Mouse (Mus musculus) liver, embryonic 12.5 days (tissue): Measurements from ENCODE around the gene Fbxo46. TPM values are rescaled to one million over a fixed set of nuclear protein-coding genes. Genes with fewer than 3 reads are reported as not detected.
A peak's percentile ranks its signal among the peaks of the same experiment; 100 is the strongest.

Source experiments
- ATAC-seq: fragments of 200-750 bp; cut with Nextera tagmentation; 2 replicates; pipeline ENCODE4 v1.8.0; 2017; ENCODE audit warnings: moderate number of reproducible peaks, mild to moderate bottlenecking, moderate library complexity
- H3K27ac ChIP-seq: fragments of 300-500 bp; sonication (generic); 2 replicates; pipeline ENCODE4 v1.5.1; 2016; ENCODE audit warnings: mild to moderate bottlenecking
- H3K27me3 ChIP-seq: fragments of 300-500 bp; sonication (generic); replicated peaks from 2 replicates; pipeline ENCODE4 v1.6.1; 2016; ENCODE audit warnings: mild to moderate bottlenecking, moderate library complexity
- H3K36me3 ChIP-seq: fragments of 300-500 bp; sonication (generic); 2 replicates; pipeline ENCODE4 v1.6.1; 2016; ENCODE audit warnings: mild to moderate bottlenecking, moderate library complexity
- H3K4me1 ChIP-seq: fragments of 300-500 bp; sonication (generic); 2 replicates; pipeline ENCODE4 v1.6.1; 2016
- H3K4me2 ChIP-seq: fragments of 300-500 bp; sonication (generic); 2 replicates; pipeline ENCODE4 v1.6.1; 2016; ENCODE audit warnings: mild to moderate bottlenecking, moderate library complexity
- H3K4me3 ChIP-seq: fragments of 300-500 bp; sonication (generic); 2 replicates; pipeline ENCODE4 v1.5.1; 2016; ENCODE audit warnings: mild to moderate bottlenecking, moderate library complexity
- H3K9ac ChIP-seq: fragments of 300-500 bp; sonication (generic); 2 replicates; pipeline ENCODE4 v1.6.1; 2016; ENCODE audit warnings: mild to moderate bottlenecking, moderate library complexity
- H3K9me3 ChIP-seq: fragments of 300-500 bp; sonication (generic); replicated peaks from 2 replicates; pipeline ENCODE4 v1.6.1; 2016; ENCODE audit warnings: mild to moderate bottlenecking, moderate library complexity
- WGBS: fragments of 180-500 bp; shearing (Covaris S2); methylation state at CpG from one replicate; pipeline ENCODE4 v1.1.7; 2016; ENCODE audit not compliant: insufficient replicate concordance; 5-methylcytosine and 5-hydroxymethylcytosine counted together
- polyA plus RNA-seq: library from polyadenylated mRNA; unstranded; fragments of >200 nt; fragmentation: Nextera tagmentation; extraction: Ambion mirVana; gene quantifications from 2 replicates; pipeline ENCODE4 v1.2.1, GENCODE M21; 2016

Gene Fbxo46
- polyA plus RNA-seq, 1 experiment from 2014 or later: 10.1 TPM

DNA sequence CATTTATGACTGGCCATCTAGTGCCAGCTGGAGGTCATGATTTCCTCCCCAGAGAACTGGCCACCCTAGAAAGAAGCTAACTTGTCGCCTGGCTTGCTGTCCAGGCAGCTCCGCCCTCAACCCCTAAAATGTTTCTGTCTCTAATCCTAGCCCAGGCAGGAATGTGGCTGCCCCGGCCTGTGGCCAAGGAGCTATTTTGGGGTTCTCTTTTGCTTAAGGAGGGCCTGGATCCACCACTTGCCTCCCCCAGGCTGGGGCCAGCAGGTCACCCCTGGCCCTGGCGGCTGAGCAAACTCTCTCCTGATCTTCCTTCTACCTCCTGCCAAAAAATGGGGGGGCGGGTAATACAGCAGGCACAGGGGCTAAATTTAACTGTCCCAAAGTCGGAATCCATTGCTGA is 36.6 kb upstream of the Fbxo46 start:
- H3K36me3 ChIP-seq: peaks cover 58% of the 10 kb centered on the region
- WGBS: 67% methylated on average over 6 of the region's 6 CpGs
- H3K9ac ChIP-seq: no peak overlapping the region
- H3K27ac ChIP-seq: no peak overlapping the region
- no peak overlapping the region for H3K4me2 ChIP-seq
- peaks cover 80% of the 10 kb centered on the region for H3K4me1 ChIP-seq
- no peak for ATAC-seq
- H3K4me3 ChIP-seq: no peak overlapping the region
- peaks cover 86% of the 10 kb centered on the region for H3K27me3 ChIP-seq
- H3K9me3 ChIP-seq: no peaks in the 10 kb centered on the region

DNA sequence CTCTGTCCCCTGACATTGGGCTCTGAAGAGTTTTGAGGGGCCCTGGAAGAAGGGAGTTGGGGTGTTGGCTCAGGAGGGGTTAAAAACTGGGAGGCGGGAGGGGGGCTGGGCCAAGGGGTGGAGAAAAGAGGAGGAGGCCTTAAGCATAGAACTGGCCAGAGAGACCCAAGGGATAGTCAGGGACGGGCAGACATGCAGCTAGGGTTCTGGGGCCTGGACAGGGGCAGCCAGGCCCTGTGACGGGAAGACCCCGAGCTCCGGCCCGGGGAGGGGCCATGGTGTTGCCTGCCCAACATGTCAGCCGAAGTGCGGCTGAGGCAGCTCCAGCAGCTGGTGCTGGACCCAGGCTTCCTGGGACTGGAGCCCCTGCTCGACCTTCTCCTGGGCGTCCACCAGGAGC is 36.0 kb upstream of the Fbxo46 start, which contains the start of gene Dmpk:
Gene Dmpk, plus strand, starts transcription at position 149 of the 400 bp plus-strand sequence.
- Histone ChIP-seq H3K9me3 (no peaks in the 10 kb centered on the region), H3K4me3 (0 out of 2 replicates have a peak within 1 kb of the TSS, but pooled peaks have one; percentile 0), H3K4me1 (peaks cover 80% of the 10 kb centered on the region), H3K9ac (no peak within 1 kb of the TSS), H3K4me2 (peak within 1 kb of the TSS; percentile 22; the same call in 1 of the 2 replicates), H3K27me3 (peaks cover 92% of the 10 kb centered on the region), H3K36me3 (peaks cover 52% of the 10 kb centered on the region), H3K27ac (no peak within 1 kb of the TSS)
- ATAC-seq: 0 out of 2 replicates have a peak, but pooled peaks have one; percentile 2
- 59% methylated on average over 10 of the region's 10 CpGs for WGBS

DNA sequence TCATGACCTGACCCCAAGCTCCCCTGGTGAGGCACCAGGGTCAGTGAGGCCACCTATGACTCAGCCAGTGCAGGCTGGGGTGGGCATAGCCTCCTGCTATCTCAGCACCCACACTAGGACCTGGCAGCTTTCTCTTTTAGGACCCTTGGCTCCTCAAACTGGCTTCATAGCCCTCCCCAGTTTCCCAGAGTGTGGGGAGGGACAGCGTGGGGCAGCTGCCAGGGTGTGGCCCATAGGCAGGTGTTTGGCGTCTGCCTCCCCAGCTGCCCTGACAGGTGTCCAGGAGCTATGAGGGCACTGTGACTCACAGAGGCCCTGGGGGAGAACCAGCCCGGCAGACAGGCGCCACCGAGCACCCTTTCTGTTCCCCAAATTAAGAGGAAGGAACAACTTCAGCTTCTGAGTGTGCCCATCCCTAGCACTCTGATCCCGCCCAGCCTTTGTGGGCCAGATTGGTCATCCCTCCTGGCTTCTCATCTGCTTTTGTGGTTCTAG is 35.3 kb upstream of the Fbxo46 start:
- peaks cover 45% of the 10 kb centered on the region for H3K36me3 ChIP-seq
- H3K27me3 ChIP-seq: peaks cover 93% of the 10 kb centered on the region
- ATAC-seq: no peak

DNA sequence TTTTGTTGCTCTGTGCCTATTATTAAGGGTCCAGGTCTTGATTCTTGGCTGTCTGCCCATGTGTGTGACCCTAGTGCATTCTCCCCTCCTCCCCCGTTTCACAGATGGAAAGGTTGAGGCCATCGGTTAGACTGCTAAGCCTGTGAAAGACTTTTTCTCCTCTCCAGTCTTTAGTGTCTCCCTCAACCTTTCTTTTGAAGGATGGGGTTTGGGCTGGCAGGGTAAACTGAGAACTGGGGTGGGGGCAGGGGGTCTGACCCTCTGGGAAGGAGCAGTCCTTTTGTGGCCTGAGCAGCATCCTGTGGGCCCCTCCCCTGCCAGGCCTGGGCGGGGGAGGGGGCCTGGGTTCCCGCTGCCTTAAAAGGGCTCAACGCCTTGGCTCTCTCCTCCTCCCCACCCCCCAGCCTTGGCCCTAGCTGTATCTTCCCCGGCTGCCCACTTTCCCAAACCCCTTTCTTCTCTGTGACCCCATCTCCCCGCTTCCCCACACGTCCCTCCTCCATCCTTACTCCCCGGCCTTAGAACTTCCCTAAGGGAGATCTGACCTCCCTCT is 34.7 kb upstream of the Fbxo46 start:
- H3K4me1 ChIP-seq: peaks cover 72% of the 10 kb centered on the region
- no peaks in the 10 kb centered on the region for H3K9me3 ChIP-seq
- H3K36me3 ChIP-seq: peaks cover 39% of the 10 kb centered on the region
- no peak overlapping the region for H3K4me3 ChIP-seq
- H3K4me2 ChIP-seq: peak overlapping the region; percentile 69
- ATAC-seq: no peak
- WGBS: 21% methylated on average over 9 of the region's 9 CpGs
- no peak overlapping the region for H3K9ac ChIP-seq
- H3K27ac ChIP-seq: no peak overlapping the region
- H3K27me3 ChIP-seq: peaks cover 93% of the 10 kb centered on the region

More for the DNA sequence above, 35.3 kb upstream of the Fbxo46 start:
- 47% methylated on average over 6 of the region's 6 CpGs for WGBS
- Histone ChIP-seq H3K9ac (no peak overlapping the region), H3K27ac (no peak overlapping the region), H3K4me1 (peaks cover 75% of the 10 kb centered on the region), H3K4me2 (no peak overlapping the region), H3K9me3 (no peaks in the 10 kb centered on the region), H3K4me3 (0 out of 2 replicates have a peak overlapping the region, but pooled peaks have one; percentile 0)

DNA sequence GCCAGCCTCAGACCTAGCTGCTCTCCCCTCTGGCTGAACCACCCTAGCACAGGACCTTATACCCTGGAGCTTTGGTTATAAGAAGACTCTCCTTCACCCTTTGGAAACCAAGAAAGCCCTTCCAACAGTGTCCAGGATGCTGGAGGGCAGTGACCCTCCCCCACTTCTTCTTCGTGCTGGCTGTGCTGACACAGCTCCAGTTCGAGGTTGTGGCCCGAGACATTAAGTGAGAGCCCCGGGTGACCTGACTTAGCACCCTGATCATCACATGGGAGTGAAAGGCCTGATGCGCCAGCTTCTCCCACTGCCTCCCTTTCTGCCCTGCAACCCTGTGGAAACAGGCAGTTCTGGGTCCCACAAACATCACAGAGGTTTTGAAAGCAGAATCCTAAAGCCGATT is 34.2 kb upstream of the Fbxo46 start:
- peak overlapping the region; percentile 33 for H3K4me3 ChIP-seq
- ATAC-seq: no peak
- 0 out of 2 replicates have a peak overlapping the region, but pooled peaks have one; percentile 43 for H3K27ac ChIP-seq
- peaks cover 34% of the 10 kb centered on the region for H3K36me3 ChIP-seq
- no peaks in the 10 kb centered on the region for H3K9me3 ChIP-seq
- no peak overlapping the region for H3K9ac ChIP-seq
- H3K4me2 ChIP-seq: peak overlapping the region; percentile 69
- peaks cover 72% of the 10 kb centered on the region for H3K4me1 ChIP-seq
- H3K27me3 ChIP-seq: peaks cover 93% of the 10 kb centered on the region
- WGBS: 11% methylated on average over 6 of the region's 6 CpGs

DNA sequence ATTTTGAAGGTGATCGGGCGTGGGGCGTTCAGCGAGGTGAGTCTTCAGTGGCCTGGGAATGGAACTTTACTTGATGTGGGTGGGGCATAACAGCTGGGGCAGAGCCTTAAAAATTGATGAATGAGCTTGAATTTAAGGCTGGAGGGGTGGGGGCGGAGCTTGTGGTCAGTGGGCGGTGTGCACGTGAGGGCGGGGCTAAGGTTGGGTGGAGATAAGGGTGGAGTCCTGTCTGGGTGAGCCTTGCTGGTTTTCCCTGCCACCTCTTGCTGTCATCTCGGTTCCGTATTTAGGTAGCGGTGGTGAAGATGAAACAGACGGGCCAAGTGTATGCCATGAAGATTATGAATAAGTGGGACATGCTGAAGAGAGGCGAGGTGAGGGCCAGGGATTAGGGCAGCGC is 33.6 kb upstream of the Fbxo46 start:
- H3K27me3 ChIP-seq: peaks cover 93% of the 10 kb centered on the region

DNA sequence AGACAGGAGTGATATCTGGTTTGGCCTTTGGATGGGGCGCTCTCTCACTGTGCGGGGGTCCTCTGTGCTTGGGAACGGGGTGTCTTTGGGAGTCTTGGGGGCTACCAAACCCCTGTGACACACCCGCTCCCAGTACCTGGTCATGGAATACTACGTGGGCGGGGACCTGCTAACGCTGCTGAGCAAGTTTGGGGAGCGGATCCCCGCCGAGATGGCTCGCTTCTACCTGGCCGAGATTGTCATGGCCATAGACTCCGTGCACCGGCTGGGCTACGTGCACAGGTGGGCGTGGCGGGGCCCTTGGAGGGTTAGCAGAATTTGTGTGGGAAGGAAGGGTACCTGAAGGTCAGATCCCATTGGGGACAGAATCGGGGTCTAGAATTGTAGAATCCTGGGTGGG is 32.9 kb upstream of the Fbxo46 start:
- Histone ChIP-seq H3K4me1 (peaks cover 71% of the 10 kb centered on the region), H3K4me3 (no peak overlapping the region), H3K27me3 (peaks cover 93% of the 10 kb centered on the region), H3K9ac (no peak overlapping the region), H3K36me3 (peaks cover 21% of the 10 kb centered on the region), H3K9me3 (no peaks in the 10 kb centered on the region), H3K4me2 (peak overlapping the region; percentile 69), H3K27ac (no peak overlapping the region)
- WGBS: 55% methylated on average over 18 of the region's 18 CpGs
- no peak for ATAC-seq

More for the DNA sequence above, 33.6 kb upstream of the Fbxo46 start:
- Histone ChIP-seq H3K4me3 (peak overlapping the region; percentile 33), H3K4me1 (peaks cover 72% of the 10 kb centered on the region), H3K9me3 (no peaks in the 10 kb centered on the region), H3K36me3 (peaks cover 28% of the 10 kb centered on the region), H3K27ac (0 out of 2 replicates have a peak overlapping the region, but pooled peaks have one; percentile 43), H3K9ac (0 out of 2 replicates have a peak overlapping the region, but pooled peaks have one; percentile 27), H3K4me2 (peak overlapping the region; percentile 69)
- ATAC-seq: peak; percentile 75
- 4% methylated on average over 14 of the region's 14 CpGs for WGBS

DNA sequence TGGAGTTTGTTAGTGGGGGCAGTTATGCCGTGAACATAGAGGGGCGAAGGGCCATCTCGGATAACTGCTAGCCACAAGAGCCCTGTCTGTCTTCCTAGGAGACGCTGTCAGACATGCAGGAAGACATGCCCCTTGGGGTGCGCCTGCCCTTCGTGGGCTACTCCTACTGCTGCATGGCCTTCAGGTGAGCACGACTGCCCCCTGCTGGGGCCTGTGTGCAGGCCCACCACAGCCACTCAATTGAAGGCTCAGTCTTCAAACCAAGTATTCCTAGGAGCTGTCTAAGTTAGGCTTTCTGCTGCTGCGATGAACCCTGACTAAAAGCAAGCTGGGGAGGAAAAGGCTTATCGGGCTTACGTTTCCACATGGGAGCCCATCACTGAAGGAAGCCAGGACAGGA is 30.8 kb upstream of the Fbxo46 start:
- Histone ChIP-seq H3K4me2 (no peak overlapping the region), H3K36me3 (0 out of 2 replicates have a peak, but pooled peaks cover 5% of the 10 kb centered on the region), H3K27me3 (peaks cover 92% of the 10 kb centered on the region), H3K27ac (no peak overlapping the region), H3K4me1 (peaks cover 71% of the 10 kb centered on the region), H3K9ac (no peak overlapping the region), H3K9me3 (no peaks in the 10 kb centered on the region), H3K4me3 (no peak overlapping the region)
- no peak for ATAC-seq
- 26% methylated on average over 10 of the region's 10 CpGs for WGBS

DNA sequence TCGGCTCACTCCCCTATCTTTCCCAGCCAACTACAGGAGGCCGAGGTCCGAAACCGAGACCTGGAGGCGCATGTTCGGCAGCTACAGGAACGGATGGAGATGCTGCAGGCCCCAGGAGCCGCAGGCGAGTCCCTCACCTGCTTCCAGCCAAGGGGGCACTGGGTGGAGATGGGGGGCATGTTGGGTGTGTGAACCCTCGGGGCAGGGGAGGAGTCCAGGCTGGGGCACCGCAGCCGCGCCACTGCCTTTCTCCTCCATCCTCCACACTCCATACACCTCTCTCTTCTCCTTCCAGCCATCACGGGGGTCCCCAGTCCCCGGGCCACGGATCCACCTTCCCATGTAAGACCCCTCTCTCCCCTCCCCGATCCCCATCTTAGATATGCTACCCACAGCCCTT is 27.7 kb upstream of the Fbxo46 start:
- 26% methylated on average over 15 of the region's 17 CpGs for WGBS
- H3K4me1 ChIP-seq: peaks cover 72% of the 10 kb centered on the region

DNA sequence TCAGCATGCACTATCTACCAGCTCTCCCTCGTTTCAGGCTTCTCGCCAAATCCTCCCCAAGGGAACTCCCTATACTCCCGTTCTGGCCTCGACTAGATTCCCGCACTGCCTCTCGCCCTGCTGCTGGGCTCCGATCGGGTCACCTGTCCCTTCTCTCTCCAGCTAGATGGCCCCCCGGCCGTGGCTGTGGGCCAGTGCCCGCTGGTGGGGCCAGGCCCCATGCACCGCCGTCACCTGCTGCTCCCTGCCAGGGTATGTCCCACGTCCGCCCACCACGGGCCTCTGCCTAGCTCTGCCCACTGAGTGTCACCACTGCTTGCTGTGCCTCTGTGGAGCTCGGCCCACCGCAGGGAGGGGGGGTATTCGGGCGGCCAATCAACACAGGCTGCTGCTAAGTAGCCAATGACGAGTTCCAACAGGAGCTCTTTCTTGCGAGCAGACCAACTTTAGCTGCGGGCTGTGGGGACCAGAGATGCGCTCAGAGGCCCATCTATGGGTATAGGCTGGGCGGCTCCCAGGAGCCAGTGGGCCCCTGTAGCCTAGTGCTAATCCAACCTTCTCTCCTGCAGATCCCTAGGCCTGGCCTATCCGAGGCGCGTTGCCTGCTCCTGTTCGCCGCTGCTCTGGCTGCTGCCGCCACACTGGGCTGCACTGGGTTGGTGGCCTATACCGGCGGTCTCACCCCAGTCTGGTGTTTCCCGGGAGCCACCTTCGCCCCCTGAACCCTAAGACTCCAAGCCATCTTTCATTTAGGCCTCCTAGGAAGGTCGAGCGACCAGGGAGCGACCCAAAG is 27.1 kb upstream of the Fbxo46 start:
- H3K4me1 ChIP-seq: peaks cover 72% of the 10 kb centered on the region
- peaks cover 96% of the 10 kb centered on the region for H3K27me3 ChIP-seq
- peak overlapping the region; percentile 75 for H3K9ac ChIP-seq
- WGBS: 10% methylated on average over 38 of the region's 38 CpGs
- H3K9me3 ChIP-seq: no peaks in the 10 kb centered on the region
- H3K4me3 ChIP-seq: peak overlapping the region; percentile 66
- peak; percentile 36 for ATAC-seq
- H3K36me3 ChIP-seq: no peaks in the 10 kb centered on the region
- peak overlapping the region; percentile 98 for H3K4me2 ChIP-seq
- peak overlapping the region; percentile 55 for H3K27ac ChIP-seq

More for the DNA sequence above, 27.7 kb upstream of the Fbxo46 start:
- Histone ChIP-seq H3K4me2 (peak overlapping the region; percentile 98), H3K4me3 (peak overlapping the region; percentile 66; the same call in 1 of the 2 replicates), H3K9me3 (no peaks in the 10 kb centered on the region), H3K36me3 (0 out of 2 replicates have a peak, but pooled peaks cover 5% of the 10 kb centered on the region), H3K27ac (no peak overlapping the region), H3K27me3 (peaks cover 96% of the 10 kb centered on the region), H3K9ac (no peak overlapping the region)
- ATAC-seq: no peak

DNA sequence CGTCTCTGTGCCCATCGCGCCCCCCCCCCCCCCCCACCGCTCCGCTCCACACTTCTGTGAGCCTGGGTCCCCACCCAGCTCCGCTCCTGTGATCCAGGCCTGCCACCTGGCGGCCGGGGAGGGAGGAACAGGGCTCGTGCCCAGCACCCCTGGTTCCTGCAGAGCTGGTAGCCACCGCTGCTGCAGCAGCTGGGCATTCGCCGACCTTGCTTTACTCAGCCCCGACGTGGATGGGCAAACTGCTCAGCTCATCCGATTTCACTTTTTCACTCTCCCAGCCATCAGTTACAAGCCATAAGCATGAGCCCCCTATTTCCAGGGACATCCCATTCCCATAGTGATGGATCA is 26.5 kb upstream of the Fbxo46 start:
- peak overlapping the region; percentile 98 for H3K4me2 ChIP-seq
- 0% methylated on average over 14 of the region's 15 CpGs for WGBS
- H3K9ac ChIP-seq: peak overlapping the region; percentile 75
- no peaks in the 10 kb centered on the region for H3K36me3 ChIP-seq
- peak; percentile 66 for ATAC-seq
- peak overlapping the region; percentile 66 for H3K4me3 ChIP-seq
- H3K27me3 ChIP-seq: peaks cover 96% of the 10 kb centered on the region
- no peaks in the 10 kb centered on the region for H3K9me3 ChIP-seq
- H3K27ac ChIP-seq: peak overlapping the region; percentile 55
- H3K4me1 ChIP-seq: peaks cover 67% of the 10 kb centered on the region
